Mouse (Mus musculus) ovary, postnatal 14 days (tissue): Measurements from ENCODE around the gene Zfp36l2.

ENCODE experiments used
- DNase-seq: peaks from one replicate; pipeline ENCODE4 v3.0.0; 2022; ENCODE audit warnings: low spot score

Gene Zfp36l2

GRCm38 (mm10) chr17:84176446-84176845, 11.3 kb downstream of the Zfp36l2 start:
- DNase-seq = no peak

DNA sequence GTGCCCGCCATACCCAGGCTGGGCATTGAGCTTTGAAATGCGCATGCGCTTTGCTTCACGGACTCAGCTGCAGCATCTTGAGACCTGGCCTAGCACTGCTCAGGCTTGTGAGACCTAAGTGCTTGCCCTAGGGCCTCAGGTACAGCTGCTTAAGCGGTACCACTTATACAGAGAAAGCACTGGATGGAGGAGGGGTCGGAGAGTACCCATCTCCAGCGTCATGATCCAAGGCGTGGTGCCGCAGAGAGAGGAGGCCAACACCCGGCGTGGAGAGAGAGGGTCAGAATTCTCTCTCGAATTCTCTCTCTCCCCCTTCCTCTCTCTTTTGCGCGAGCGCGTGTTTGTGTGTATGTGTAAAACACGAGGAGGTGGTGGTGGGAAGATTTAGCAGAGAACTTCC, 12.6 kb downstream of the Zfp36l2 start:
- no peak for DNase-seq

- DNase-seq = no peak
Measured at GRCm38 (mm10) chr17:84167377-84167776, 20.4 kb downstream of the Zfp36l2 start.

- no peak for DNase-seq
Measured at GRCm38 (mm10) chr17:84166135-84166860, 21.4 kb downstream of the Zfp36l2 start.

DNA sequence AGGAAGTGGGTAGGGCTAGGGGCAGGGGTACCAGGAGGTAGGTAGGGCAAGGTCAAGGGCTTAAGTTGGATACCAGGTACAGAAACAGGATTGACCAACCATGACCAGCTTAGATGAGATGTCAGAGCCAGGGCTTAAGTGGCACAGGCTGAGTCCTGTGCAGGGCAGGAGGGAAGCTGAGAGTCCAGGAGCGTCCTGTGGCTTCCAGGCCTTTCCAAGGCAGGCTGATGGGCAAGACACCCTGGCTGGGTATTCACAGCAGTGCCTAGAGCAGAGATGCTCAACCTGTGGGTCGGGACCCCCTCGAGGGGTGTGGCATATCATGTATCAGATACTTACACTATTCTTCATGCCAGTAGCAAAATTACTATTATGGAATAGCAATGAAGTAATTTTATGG, 22.0 kb downstream of the Zfp36l2 start:
- DNase-seq = no peak

GRCm38 (mm10) chr17:84164146-84164545, 23.6 kb downstream of the Zfp36l2 start:
- DNase-seq = no peak

DNA sequence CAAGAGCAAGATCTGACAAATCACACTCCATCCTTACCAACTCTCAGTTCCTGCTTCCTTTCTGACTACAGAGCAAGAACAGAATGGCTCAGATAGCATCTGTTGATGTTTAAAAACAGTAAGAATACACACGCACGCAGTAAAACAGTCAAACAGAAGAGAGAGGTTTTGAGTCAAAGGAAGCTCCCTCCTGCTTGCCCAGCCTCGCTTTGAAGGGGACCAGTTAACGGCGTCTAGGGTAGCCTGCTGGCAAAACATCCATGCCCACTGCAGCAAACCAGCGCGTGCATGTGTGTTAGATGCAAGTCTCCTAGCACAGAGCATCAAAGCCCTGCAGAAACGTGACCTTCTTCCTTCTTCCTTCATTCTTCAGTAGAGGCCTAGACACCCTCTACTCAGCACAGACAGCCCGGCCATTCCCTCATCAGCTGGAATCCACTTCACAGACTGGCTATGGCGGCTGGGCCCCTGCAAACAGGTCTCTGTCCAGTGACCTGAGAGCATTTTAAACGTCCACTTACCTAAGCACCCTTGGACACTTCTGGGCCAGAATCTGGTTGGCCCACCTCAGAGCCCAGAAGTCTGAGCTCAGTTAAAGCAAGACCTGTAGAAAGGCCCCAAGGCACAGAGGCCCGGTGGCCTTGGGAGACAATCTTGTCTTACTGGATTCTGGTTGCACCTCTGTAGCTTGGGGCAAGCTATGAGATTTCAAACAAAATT, 24.5 kb downstream of the Zfp36l2 start:
- no peak for DNase-seq

DNA sequence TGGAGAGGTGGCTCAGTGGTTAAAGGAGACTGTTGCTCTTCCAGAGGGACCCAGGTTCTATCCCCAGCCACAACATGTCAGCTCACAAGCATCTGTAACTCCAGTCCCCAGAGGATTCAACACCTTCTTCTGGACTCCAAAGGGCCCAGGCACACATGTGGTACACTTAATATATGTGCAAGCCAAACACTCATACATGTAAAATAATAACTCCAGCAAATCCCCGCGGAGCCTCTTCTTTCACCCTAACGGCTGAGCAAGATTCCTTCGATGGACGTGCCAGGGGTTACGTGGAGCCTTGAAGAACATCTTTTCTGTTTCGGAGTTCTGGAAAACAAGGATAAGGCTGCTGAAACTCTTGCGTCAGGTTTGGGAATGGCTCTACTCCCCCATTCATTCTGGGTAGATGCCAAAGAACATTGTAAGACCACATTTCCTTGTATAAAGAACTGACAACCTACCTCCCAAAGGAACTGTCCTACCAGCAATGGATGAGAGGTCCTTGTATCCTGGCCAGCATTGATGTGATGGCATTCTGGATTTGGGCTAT, 25.5 kb downstream of the Zfp36l2 start:
- no peak for DNase-seq

DNA sequence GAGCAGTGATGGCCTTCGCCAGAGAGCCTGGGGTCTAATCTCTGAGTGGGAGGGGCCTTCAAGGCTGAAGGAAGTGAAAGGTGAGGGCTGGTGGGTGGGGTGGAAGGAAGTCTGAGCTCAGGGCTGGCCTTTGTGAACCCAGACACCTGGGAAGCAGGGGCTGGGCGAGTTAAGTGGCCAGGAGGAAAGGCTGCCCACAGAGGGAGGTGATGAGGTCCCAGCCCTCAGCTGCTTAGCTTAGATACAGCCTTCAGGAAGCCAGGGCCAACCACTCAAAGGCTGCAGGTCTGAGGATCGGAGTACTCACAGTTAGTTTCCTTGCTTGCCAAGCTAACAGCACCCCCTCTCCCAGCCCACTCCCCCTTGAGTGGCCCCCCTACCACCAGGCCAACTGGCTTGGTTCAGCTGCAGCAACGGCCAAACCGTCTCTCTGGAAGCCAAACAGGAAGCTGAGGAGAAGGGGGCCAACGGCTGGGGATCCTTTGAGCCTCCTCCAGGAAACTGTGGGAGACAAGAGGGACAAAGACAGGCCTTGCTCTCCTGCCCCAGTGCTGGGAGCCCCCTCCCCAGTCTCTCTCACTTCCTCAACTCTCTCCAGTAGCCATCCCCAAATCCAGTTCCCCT, 26.4 kb downstream of the Zfp36l2 start:
- no peak for DNase-seq

- DNase-seq = no peak
Measured at GRCm38 (mm10) chr17:84158891-84159290, 28.9 kb downstream of the Zfp36l2 start.

GRCm38 (mm10) chr17:84158461-84158795, 29.3 kb downstream of the Zfp36l2 start:
- DNase-seq = no peak

GRCm38 (mm10) chr17:84157743-84158460, 29.8 kb downstream of the Zfp36l2 start:
- no peak for DNase-seq

GRCm38 (mm10) chr17:84156748-84157742, 30.7 kb downstream of the Zfp36l2 start:
- no peak for DNase-seq

GRCm38 (mm10) chr17:84156227-84156573, 31.5 kb downstream of the Zfp36l2 start:
- no peak for DNase-seq

- no peak for DNase-seq
Measured at GRCm38 (mm10) chr17:84155516-84156226, 32.1 kb downstream of the Zfp36l2 start.

DNA sequence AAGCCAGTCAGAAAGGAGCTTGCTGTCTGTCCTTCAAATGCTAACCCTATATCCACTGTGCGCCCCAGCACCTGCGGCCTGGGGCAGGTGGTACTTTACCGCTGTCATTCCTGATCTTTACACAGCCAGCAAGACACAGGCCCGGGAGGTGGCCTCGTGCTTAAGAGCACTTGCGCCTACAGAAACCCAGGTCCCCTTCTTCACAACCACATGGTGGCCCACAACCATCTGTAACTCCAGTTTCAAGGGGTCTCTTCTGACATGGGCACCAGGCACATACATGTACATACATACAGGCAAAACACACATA, 32.8 kb downstream of the Zfp36l2 start:
- DNase-seq = no peak

DNA sequence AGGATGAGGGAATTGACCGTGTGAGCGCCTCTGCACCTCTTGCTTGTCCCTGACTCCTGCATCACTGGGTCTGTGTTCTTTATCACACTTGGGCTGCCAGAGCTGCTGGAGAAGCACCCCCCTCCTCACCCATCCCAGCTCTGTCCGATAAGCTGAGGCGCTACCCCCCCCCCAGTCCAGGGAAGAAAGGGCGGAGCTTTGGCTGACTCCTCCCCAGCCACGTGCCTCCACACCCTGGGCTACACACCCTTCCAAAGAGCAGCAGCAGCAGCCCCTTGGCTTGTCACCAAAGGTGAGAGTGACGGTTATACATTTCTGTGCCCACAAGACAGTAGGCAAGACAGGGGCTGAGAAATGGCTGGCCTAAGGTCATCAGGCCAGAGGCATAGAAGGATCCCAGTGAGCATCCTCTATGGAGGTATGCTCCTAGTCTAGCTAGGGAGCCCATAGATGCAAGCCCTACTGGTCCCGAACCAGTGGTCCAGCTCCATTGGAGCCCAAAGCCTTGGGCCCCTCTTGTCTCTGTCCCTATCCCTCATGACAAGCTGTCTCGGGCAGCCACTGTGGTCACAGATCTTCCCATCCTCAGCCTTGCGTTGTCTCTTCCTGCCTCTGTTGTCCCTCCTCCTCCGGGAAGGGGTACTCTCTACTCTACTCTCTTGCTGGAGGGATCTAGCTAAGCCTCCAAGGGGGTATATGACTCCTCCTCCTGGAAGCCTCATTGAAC, 33.3 kb downstream of the Zfp36l2 start:
- no peak for DNase-seq

GRCm38 (mm10) chr17:84152976-84153786, 34.6 kb downstream of the Zfp36l2 start:
- no peak for DNase-seq
